Mouse (Mus musculus): ENCODE data around the gene Mfsd12.

- TF ChIP-seq CTCF (conservative IDR thresholded peaks at IDR 0.05; ENCODE audit: low read length) (no peak), POU5F1 (IDR thresholded peaks at IDR 0.05; ENCODE audit: borderline replicate concordance, low read length) (no peak)
Observed at GRCm38 (mm10) chr10:81413310-81414261, 56.3 kb downstream of the Mfsd12 start.
